Mouse (Mus musculus) heart, embryonic 16.5 days (tissue): ENCODE data around the gene Nop9. TPM values are rescaled to one million over a fixed set of nuclear protein-coding genes. Genes with fewer than 3 reads are reported as not detected.

Experiments
- ATAC-seq: fragments of 200-750 bp; cut with Nextera tagmentation; replicated peaks from 2 replicates; pipeline ENCODE4 v1.8.0; 2017; ENCODE audit warnings: moderate number of reproducible peaks; ENCODE audit not compliant: insufficient read depth, low FRiP score; ENCODE audit errors: extremely low read depth
- H3K27ac ChIP-seq: fragments of 300-500 bp; sonication (generic); 2 replicates; pipeline ENCODE4 v1.5.1; 2014; ENCODE audit warnings: mild to moderate bottlenecking, low read length, control low read depth, moderate library complexity
- H3K27me3 ChIP-seq: fragments of 300-500 bp; sonication (generic); 2 replicates; pipeline ENCODE4 v1.6.1; 2014; ENCODE audit warnings: low read length, mixed read lengths; ENCODE audit not compliant: control insufficient read depth, insufficient read depth
- H3K36me3 ChIP-seq: fragments of 300-500 bp; sonication (generic); 2 replicates; pipeline ENCODE4 v1.6.1; 2014; ENCODE audit not compliant: control insufficient read depth, insufficient read depth
- H3K4me1 ChIP-seq: fragments of 300-500 bp; sonication (generic); 2 replicates; pipeline ENCODE4 v1.6.1; 2014; ENCODE audit warnings: low read length, mixed read lengths; ENCODE audit not compliant: control insufficient read depth, insufficient read depth
- H3K4me2 ChIP-seq: fragments of 300-500 bp; sonication (generic); 2 replicates; pipeline ENCODE4 v1.6.1; 2014; ENCODE audit warnings: low read depth, mild to moderate bottlenecking, control low read depth, low read length
- H3K4me3 ChIP-seq: fragments of 300-500 bp; sonication (generic); 2 replicates; pipeline ENCODE4 v1.5.1; 2014; ENCODE audit warnings: mild to moderate bottlenecking, control low read depth, low read length
- H3K9ac ChIP-seq: fragments of 300-500 bp; sonication (generic); 2 replicates; pipeline ENCODE4 v1.6.1; 2014; ENCODE audit warnings: low read length, control low read depth
- H3K9me3 ChIP-seq: fragments of 300-500 bp; sonication (generic); replicated peaks from 2 replicates; pipeline ENCODE4 v1.6.1; 2016; ENCODE audit warnings: low read length; ENCODE audit not compliant: control insufficient read depth
- WGBS: fragments of 180-500 bp; shearing (Covaris S2); extraction: QIAGEN DNeasy Blood & Tissue Kit; methylation state at CpG from one replicate; pipeline ENCODE4 v1.1.7; 2014; 5-methylcytosine and 5-hydroxymethylcytosine counted together
- polyA plus RNA-seq: library from polyadenylated mRNA; unstranded; fragments of >200 nt; fragmentation: Nextera tagmentation; extraction: Ambion mirVana; gene quantifications from 2 replicates; pipeline ENCODE4 v1.2.1, GENCODE M21; 2015

The Nop9 gene
- polyA plus RNA-seq, 1 experiment from 2014 or later: 22.7 TPM

DNA sequence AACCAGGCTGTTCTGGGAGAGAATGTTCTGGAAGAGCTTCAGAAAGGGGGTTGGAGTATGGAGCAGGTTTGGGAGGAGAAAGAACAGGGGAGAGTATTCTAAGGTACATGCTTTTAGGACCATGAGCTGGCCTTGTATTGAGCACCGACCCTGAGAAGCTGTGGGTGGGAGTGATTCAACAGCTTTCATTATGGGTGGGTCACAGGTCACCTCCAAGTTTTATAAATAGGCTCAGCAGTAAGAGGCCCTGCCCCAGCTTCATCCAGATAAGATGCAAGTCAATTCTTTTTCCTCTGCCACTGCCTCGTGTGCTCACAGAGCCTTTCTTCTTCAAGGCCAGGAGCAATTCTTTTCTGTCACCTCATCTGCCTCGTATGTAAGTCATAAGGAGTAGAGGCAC, 31.7 kb downstream of the Nop9 start:
- Histone ChIP-seq H3K4me3 (no peak overlapping the region), H3K4me2 (no peak overlapping the region), H3K9me3 (no peaks in the 10 kb centered on the region), H3K27ac (no peak overlapping the region), H3K36me3 (no peaks in the 10 kb centered on the region), H3K9ac (no peak overlapping the region), H3K4me1 (peaks cover 16% of the 10 kb centered on the region), H3K27me3 (peaks cover 8% of the 10 kb centered on the region)
- WGBS: 31% methylated on average over 3 of the region's 3 CpGs
- ATAC-seq: no peak

DNA sequence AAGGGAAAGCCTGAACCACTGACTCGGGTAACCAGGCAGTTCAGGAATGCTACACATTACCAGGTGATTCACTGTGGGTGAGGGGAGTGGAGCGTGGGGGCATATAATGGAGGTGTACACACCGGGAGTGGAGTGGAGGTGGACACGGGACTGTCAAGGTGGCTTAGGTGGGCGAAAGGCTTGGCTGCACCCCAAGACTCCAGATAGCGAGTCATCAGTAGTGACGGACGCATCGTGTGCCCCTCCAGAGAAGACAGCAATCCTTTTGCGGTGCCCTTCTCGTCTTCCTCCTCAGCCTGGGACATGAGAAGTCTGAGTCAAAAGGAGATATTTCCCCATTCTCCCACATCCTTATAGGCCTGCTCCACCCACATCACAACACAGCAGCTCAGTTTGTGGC, 32.3 kb downstream of the Nop9 start:
- no peak for ATAC-seq
- peaks cover 14% of the 10 kb centered on the region for H3K27me3 ChIP-seq
- H3K4me2 ChIP-seq: no peak overlapping the region
- H3K4me1 ChIP-seq: peaks cover 16% of the 10 kb centered on the region
- no peaks in the 10 kb centered on the region for H3K9me3 ChIP-seq
- H3K27ac ChIP-seq: no peak overlapping the region
- WGBS: 80% methylated on average over 11 of the region's 11 CpGs
- no peaks in the 10 kb centered on the region for H3K36me3 ChIP-seq
- H3K9ac ChIP-seq: no peak overlapping the region
- no peak overlapping the region for H3K4me3 ChIP-seq

GRCm38 (mm10) chr14:55778686-55779085, 33.2 kb downstream of the Nop9 start:
- WGBS: 81% methylated on average over 15 of the region's 15 CpGs
- Histone ChIP-seq H3K9ac (no peak overlapping the region), H3K27ac (no peak overlapping the region), H3K9me3 (no peaks in the 10 kb centered on the region), H3K36me3 (no peaks in the 10 kb centered on the region), H3K4me2 (no peak overlapping the region), H3K4me3 (no peak overlapping the region), H3K27me3 (peaks cover 18% of the 10 kb centered on the region), H3K4me1 (peaks cover 16% of the 10 kb centered on the region)
- ATAC-seq: no peak

DNA sequence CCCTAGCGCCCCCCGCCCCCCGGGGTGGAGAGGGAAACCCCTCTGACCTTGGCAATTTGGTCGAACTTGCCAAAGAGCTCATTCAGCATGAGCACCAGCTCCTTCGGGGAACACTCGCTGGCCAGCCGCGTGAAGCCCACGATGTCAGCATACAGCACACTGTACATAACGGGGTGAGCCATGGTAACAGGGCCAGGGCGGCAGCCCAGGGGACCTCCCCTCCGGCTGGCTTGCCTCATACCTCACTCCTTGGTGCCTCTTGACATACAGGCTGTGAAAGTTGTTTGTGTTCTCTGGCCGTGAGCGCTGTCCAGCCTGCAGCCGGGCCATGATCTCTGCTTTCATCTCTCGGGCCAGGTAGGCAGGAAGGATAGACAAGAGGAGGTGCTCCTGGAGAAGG, 34.2 kb downstream of the Nop9 start:
- H3K36me3 ChIP-seq: no peaks in the 10 kb centered on the region
- no peak overlapping the region for H3K4me2 ChIP-seq
- H3K27ac ChIP-seq: no peak overlapping the region
- H3K27me3 ChIP-seq: peaks cover 24% of the 10 kb centered on the region
- H3K4me3 ChIP-seq: no peak overlapping the region
- H3K9me3 ChIP-seq: no peaks in the 10 kb centered on the region
- peaks cover 18% of the 10 kb centered on the region for H3K4me1 ChIP-seq
- no peak overlapping the region for H3K9ac ChIP-seq
- 45% methylated on average over 16 of the region's 16 CpGs for WGBS
- ATAC-seq: no peak

- Histone ChIP-seq H3K9me3 (no peaks in the 10 kb centered on the region), H3K4me2 (peak overlapping the region; percentile 57; the same call in 1 of the 2 replicates), H3K36me3 (no peaks in the 10 kb centered on the region), H3K4me3 (no peak overlapping the region), H3K9ac (no peak overlapping the region), H3K27me3 (peaks cover 29% of the 10 kb centered on the region), H3K4me1 (peaks cover 18% of the 10 kb centered on the region), H3K27ac (no peak overlapping the region)
- WGBS: 74% methylated on average over 11 of the region's 11 CpGs
- no peak for ATAC-seq
These were observed 35.2 kb downstream of the Nop9 start for GRCm38 (mm10) chr14:55780736-55781135.

DNA sequence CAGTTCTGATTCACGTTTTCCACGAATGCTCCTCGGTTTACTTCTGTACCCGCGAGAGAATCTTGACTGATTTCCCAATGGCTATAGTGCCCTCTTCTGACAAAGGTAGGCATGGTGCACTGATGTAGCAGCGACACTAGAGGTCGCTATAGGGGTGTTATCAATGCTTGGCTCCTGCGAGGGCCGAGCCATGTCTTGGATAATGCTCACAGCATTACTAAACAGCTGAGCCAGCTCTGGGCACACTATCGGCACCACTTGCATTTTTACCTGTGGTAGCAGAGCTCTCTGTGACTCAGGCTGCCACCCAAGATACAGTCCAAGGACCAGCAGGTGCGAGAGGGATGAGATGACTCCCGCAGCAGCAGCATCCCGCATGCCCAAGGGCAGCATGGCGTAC, 35.8 kb downstream of the Nop9 start:
- Histone ChIP-seq H3K4me1 (peaks cover 18% of the 10 kb centered on the region), H3K27me3 (peaks cover 29% of the 10 kb centered on the region), H3K27ac (peak overlapping the region; percentile 27; the same call in 1 of the 2 replicates), H3K9me3 (no peaks in the 10 kb centered on the region), H3K9ac (peak overlapping the region; percentile 43; the same call in 1 of the 2 replicates), H3K36me3 (no peaks in the 10 kb centered on the region), H3K4me2 (peak overlapping the region; percentile 57), H3K4me3 (peak overlapping the region; percentile 28)
- WGBS: 14% methylated on average over 14 of the region's 14 CpGs
- peak; percentile 69 for ATAC-seq

DNA sequence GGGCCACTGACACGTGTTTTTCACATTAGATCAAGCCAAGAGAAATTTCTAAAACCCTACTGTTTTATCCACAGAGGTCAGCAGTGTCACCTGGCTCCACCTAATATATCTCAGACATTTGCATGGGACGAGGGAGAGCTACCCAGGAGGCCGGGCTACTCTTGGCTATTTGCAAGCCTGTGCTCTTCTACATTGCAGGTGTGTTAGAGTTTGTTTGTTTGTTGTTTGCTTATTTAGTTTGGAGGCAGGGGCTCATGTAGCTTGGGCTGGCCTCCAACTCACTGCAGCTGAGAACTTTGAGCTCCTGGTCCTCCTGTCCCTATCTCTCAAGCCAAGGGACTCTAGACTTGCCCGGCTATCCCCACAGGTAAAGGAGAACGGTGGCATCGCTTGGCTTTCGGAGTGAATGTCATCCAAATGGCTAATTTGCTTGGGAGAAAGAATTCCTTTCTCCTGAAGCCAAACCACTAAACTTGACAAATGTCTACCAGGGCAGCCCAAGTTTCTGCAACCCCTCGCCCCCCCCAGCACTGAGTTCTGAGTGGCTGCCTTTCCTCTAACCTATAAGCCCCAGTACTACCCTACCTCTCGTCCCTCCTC, 37.0 kb downstream of the Nop9 start:
- Histone ChIP-seq H3K9ac (peak overlapping the region; percentile 49), H3K4me2 (peak overlapping the region; percentile 71), H3K9me3 (no peaks in the 10 kb centered on the region), H3K4me1 (peaks cover 14% of the 10 kb centered on the region), H3K36me3 (no peaks in the 10 kb centered on the region), H3K27me3 (peaks cover 32% of the 10 kb centered on the region), H3K4me3 (peak overlapping the region; percentile 59), H3K27ac (peak overlapping the region; percentile 91)
- ATAC-seq: no peak
- WGBS: 44% methylated on average over 9 of the region's 9 CpGs

GRCm38 (mm10) chr14:55783171-55783957, 37.9 kb downstream of the Nop9 start:
- Histone ChIP-seq H3K9ac (peak overlapping the region; percentile 73), H3K36me3 (no peaks in the 10 kb centered on the region), H3K4me1 (peaks cover 16% of the 10 kb centered on the region), H3K27me3 (peaks cover 40% of the 10 kb centered on the region), H3K4me2 (peak overlapping the region; percentile 71), H3K4me3 (peak overlapping the region; percentile 59), H3K9me3 (no peaks in the 10 kb centered on the region), H3K27ac (peak overlapping the region; percentile 91)
- 0 out of 2 replicates have a peak, but pooled peaks have one; percentile 52 for ATAC-seq
- 4% methylated on average over 31 of the region's 31 CpGs for WGBS

GRCm38 (mm10) chr14:55783958-55784235, 38.4 kb downstream of the Nop9 start, which contains the start of gene Adcy4:
TSS of gene Adcy4 (minus strand) at chr14:55784095.
- Histone ChIP-seq H3K27ac (peak within 1 kb of the TSS; percentile 91), H3K27me3 (peaks cover 40% of the 10 kb centered on the region), H3K4me1 (peaks cover 16% of the 10 kb centered on the region), H3K9ac (peak within 1 kb of the TSS; percentile 73), H3K36me3 (no peaks in the 10 kb centered on the region), H3K9me3 (no peaks in the 10 kb centered on the region), H3K4me2 (peak within 1 kb of the TSS; percentile 71), H3K4me3 (peak within 1 kb of the TSS; percentile 59)
- WGBS: 5% methylated on average over 13 of the region's 13 CpGs
- peak; percentile 55 for ATAC-seq
